8 mouse cellular contexts compared by ENCODE assay signal in the genomic region with DNA sequence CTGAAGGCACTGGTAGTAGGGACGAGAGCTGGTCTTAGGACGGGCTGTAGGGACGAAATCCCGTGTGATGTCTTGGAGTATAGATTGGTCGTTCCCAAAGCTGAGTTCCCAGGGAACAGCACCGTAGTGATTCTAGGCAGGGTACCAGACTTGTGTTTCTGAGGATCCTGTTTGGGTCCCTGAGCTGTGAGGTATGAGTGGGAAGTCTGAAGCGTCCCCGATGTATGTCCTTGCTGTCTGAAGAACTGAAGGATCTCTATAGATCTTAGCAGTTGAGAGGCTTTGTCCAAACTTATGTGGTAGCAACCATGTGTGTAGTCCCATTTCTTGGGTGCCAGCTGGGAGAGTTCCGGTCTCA. TPM values are rescaled to one million over a fixed set of nuclear protein-coding genes. Genes with fewer than 3 reads are reported as not detected.
DNase-seq lines count a peak whose midpoint lies in the region; ATAC-seq lines count a peak whose summit lies in the region.

No protein-coding gene starts in this region.

- no peaks in the 10 kb centered on the region for H3K9me3 ChIP-seq in kidney, embryonic 15.5 days (replicated peaks)
- H3K9me3 ChIP-seq in hindbrain, embryonic 12.5 days (replicated peaks): no peaks in the 10 kb centered on the region
- H3K9me3 ChIP-seq in midbrain, embryonic 13.5 days: no peaks in the 10 kb centered on the region

- 10% methylated on average over 9 of the region's 9 CpGs for WGBS in kidney, embryonic 15.5 days
- 15% methylated on average over 9 of the region's 9 CpGs for WGBS in hindbrain, embryonic 12.5 days
- WGBS in midbrain, embryonic 13.5 days: 13% methylated on average over 9 of the region's 9 CpGs

- peak overlapping the region; percentile 71 for H3K4me2 ChIP-seq in kidney, embryonic 15.5 days
- peak overlapping the region; percentile 82 for H3K4me2 ChIP-seq in hindbrain, embryonic 12.5 days (replicated peaks)
- H3K4me2 ChIP-seq in midbrain, embryonic 13.5 days (replicated peaks): peak overlapping the region; percentile 87

- H3K9ac ChIP-seq in kidney, embryonic 15.5 days: peak overlapping the region; percentile 90
- H3K9ac ChIP-seq in hindbrain, embryonic 12.5 days: peak overlapping the region; percentile 77
- H3K9ac ChIP-seq in midbrain, embryonic 13.5 days (replicated peaks): peak overlapping the region; percentile 87

- no peak; the same call in 1 of the 2 replicates for ATAC-seq in kidney, embryonic 15.5 days (replicated peaks; ENCODE audit: low FRiP score)
- peak; percentile 5 for ATAC-seq in activated CD4-positive, CD25-positive, alpha-beta regulatory T cell, adult 4 months
- ATAC-seq in hindbrain, embryonic 12.5 days (ENCODE audit: low FRiP score): no peak; the same call in 1 of the 2 replicates
- ATAC-seq in midbrain, embryonic 13.5 days: no peak

- H3K27me3 ChIP-seq in kidney, embryonic 15.5 days: no peaks in the 10 kb centered on the region
- no peaks in the 10 kb centered on the region for H3K27me3 ChIP-seq in hindbrain, embryonic 12.5 days
- no peaks in the 10 kb centered on the region for H3K27me3 ChIP-seq in midbrain, embryonic 13.5 days

- intact Hi-C loops in left cerebral cortex, postnatal 25 days (cut with DNase I): loop anchor here (1.0 to 2.0 kb wide), 2 partner anchors 20 to 22 kb away; a partner anchor contains a TSS

- no peak for DNase-seq in kidney, adult 11 months
- DNase-seq in retina, embryonic 14.5 days (ENCODE audit: low spot score): no peak
- no peak for DNase-seq in left cerebral cortex, postnatal 25 days (ENCODE audit: low spot score in 2 of 2)
- no peak for DNase-seq in spleen, adult 12 weeks (ENCODE audit: low spot score)

- peaks cover 35% of the 10 kb centered on the region for H3K36me3 ChIP-seq in kidney, embryonic 15.5 days
- H3K36me3 ChIP-seq in hindbrain, embryonic 12.5 days: peaks cover 25% of the 10 kb centered on the region
- peaks cover 32% of the 10 kb centered on the region for H3K36me3 ChIP-seq in midbrain, embryonic 13.5 days

- H3K4me3 ChIP-seq in kidney, embryonic 15.5 days (replicated peaks): peak overlapping the region; percentile 83
- H3K4me3 ChIP-seq in hindbrain, embryonic 12.5 days: peak overlapping the region; percentile 69
- H3K4me3 ChIP-seq in midbrain, embryonic 13.5 days (replicated peaks): peak overlapping the region; percentile 80

- H3K27ac ChIP-seq in kidney, embryonic 15.5 days: peak overlapping the region; percentile 97
- peak overlapping the region; percentile 90; the same call in 1 of the 2 replicates for H3K27ac ChIP-seq in hindbrain, embryonic 12.5 days
- peak overlapping the region; percentile 93 for H3K27ac ChIP-seq in midbrain, embryonic 13.5 days

- H3K4me1 ChIP-seq in kidney, embryonic 15.5 days: peaks cover 21% of the 10 kb centered on the region
- H3K4me1 ChIP-seq in hindbrain, embryonic 12.5 days: peaks cover 13% of the 10 kb centered on the region
- peaks cover 23% of the 10 kb centered on the region for H3K4me1 ChIP-seq in midbrain, embryonic 13.5 days (replicated peaks)

RNA-seq across cellular contexts. Expression of a gene that starts 0.7 kb away (rescaled TPM):
- 83.3 and 96.0 TPM in 2 replicates for polyA plus RNA-seq in kidney, embryonic 15.5 days (2015; fragmentation: Nextera tagmentation; extraction: Ambion mirVana)
- polyA plus RNA-seq in activated CD4-positive, CD25-positive, alpha-beta regulatory T cell, adult 4 months (2017; shearing (Covaris generic)): 10 to 100 TPM; 41.0 to 47.1 TPM
- polyA plus RNA-seq in hindbrain, embryonic 12.5 days (2016; fragmentation: Nextera tagmentation; extraction: Ambion mirVana): 113 and 121 TPM in 2 replicates
- polyA plus RNA-seq in midbrain, embryonic 13.5 days (2015; fragmentation: Nextera tagmentation; extraction: Ambion mirVana): 124 and 133 TPM in 2 replicates
- 100 to 1,000 TPM; 149 TPM for total RNA-seq in left cerebral cortex, postnatal 25 days (2021)

RNA-seq across cellular contexts. Expression of a gene that starts 19.8 kb away (rescaled TPM):
- 1.8 and 2.1 TPM in 2 replicates for polyA plus RNA-seq in kidney, embryonic 15.5 days (2015; fragmentation: Nextera tagmentation; extraction: Ambion mirVana)
- not detected for polyA plus RNA-seq in activated CD4-positive, CD25-positive, alpha-beta regulatory T cell, adult 4 months (2017; shearing (Covaris generic))
- 3.0 and 4.5 TPM in 2 replicates for polyA plus RNA-seq in hindbrain, embryonic 12.5 days (2016; fragmentation: Nextera tagmentation; extraction: Ambion mirVana)
- polyA plus RNA-seq in midbrain, embryonic 13.5 days (2015; fragmentation: Nextera tagmentation; extraction: Ambion mirVana): 7.9 and 10.6 TPM in 2 replicates
- total RNA-seq in left cerebral cortex, postnatal 25 days (2021): 100 to 1,000 TPM in 1 of 2 experiments, 10 to 100 TPM in 1; 96.9 to 100 TPM

RNA-seq across cellular contexts. Expression of a gene that starts 21.7 kb away (rescaled TPM):
- polyA plus RNA-seq in kidney, embryonic 15.5 days (2015; fragmentation: Nextera tagmentation; extraction: Ambion mirVana): 51.9 and 55.2 TPM in 2 replicates
- 10 to 100 TPM; 67.5 to 70.8 TPM for polyA plus RNA-seq in activated CD4-positive, CD25-positive, alpha-beta regulatory T cell, adult 4 months (2017; shearing (Covaris generic))
- 57.7 and 66.5 TPM in 2 replicates for polyA plus RNA-seq in hindbrain, embryonic 12.5 days (2016; fragmentation: Nextera tagmentation; extraction: Ambion mirVana)
- polyA plus RNA-seq in midbrain, embryonic 13.5 days (2015; fragmentation: Nextera tagmentation; extraction: Ambion mirVana): 61.7 and 65.0 TPM in 2 replicates
- 10 to 100 TPM; 43.7 to 45.4 TPM for total RNA-seq in left cerebral cortex, postnatal 25 days (2021)

RNA-seq across cellular contexts. Expression of a gene that starts 51.8 kb away (rescaled TPM):
- polyA plus RNA-seq in kidney, embryonic 15.5 days (2015; fragmentation: Nextera tagmentation; extraction: Ambion mirVana): 0.23 and 0.24 TPM in 2 replicates
- polyA plus RNA-seq in activated CD4-positive, CD25-positive, alpha-beta regulatory T cell, adult 4 months (2017; shearing (Covaris generic)): not detected
- polyA plus RNA-seq in hindbrain, embryonic 12.5 days (2016; fragmentation: Nextera tagmentation; extraction: Ambion mirVana): 1.1 and 1.3 TPM in 2 replicates
- 0.28 and 0.55 TPM in 2 replicates for polyA plus RNA-seq in midbrain, embryonic 13.5 days (2015; fragmentation: Nextera tagmentation; extraction: Ambion mirVana)
- total RNA-seq in left cerebral cortex, postnatal 25 days (2021): under 1 TPM; 0.71 to 0.85 TPM

RNA-seq across cellular contexts. Expression of a gene that starts 52.5 kb away (rescaled TPM):
- polyA plus RNA-seq in kidney, embryonic 15.5 days (2015; fragmentation: Nextera tagmentation; extraction: Ambion mirVana): 0.82 and 1.2 TPM in 2 replicates
- polyA plus RNA-seq in activated CD4-positive, CD25-positive, alpha-beta regulatory T cell, adult 4 months (2017; shearing (Covaris generic)): not detected
- 1.8 and 2.2 TPM in 2 replicates for polyA plus RNA-seq in hindbrain, embryonic 12.5 days (2016; fragmentation: Nextera tagmentation; extraction: Ambion mirVana)
- polyA plus RNA-seq in midbrain, embryonic 13.5 days (2015; fragmentation: Nextera tagmentation; extraction: Ambion mirVana): 1.0 and 1.3 TPM in 2 replicates
- total RNA-seq in left cerebral cortex, postnatal 25 days (2021): under 1 TPM; 0.80 to 0.99 TPM
